Mouse (Mus musculus) olfactory bulb, adult 2 months (tissue): ENCODE results near the gene Lztr1.

Experiments used
- CTCF ChIP-seq: fragments of 200-500 bp; IDR thresholded peaks from 2 replicates; pipeline ENCODE4 v1.5.1; 2012; ENCODE audit warnings: low read depth, mild to moderate bottlenecking, low read length, moderate library complexity; ENCODE audit not compliant: insufficient read depth
- POLR2A ChIP-seq: fragments of 200-500 bp; IDR thresholded peaks from 2 replicates; pipeline ENCODE4 v1.6.1; 2012; ENCODE audit warnings: mild to moderate bottlenecking, low read depth, low read length, moderate library complexity; ENCODE audit not compliant: insufficient read depth

DNA sequence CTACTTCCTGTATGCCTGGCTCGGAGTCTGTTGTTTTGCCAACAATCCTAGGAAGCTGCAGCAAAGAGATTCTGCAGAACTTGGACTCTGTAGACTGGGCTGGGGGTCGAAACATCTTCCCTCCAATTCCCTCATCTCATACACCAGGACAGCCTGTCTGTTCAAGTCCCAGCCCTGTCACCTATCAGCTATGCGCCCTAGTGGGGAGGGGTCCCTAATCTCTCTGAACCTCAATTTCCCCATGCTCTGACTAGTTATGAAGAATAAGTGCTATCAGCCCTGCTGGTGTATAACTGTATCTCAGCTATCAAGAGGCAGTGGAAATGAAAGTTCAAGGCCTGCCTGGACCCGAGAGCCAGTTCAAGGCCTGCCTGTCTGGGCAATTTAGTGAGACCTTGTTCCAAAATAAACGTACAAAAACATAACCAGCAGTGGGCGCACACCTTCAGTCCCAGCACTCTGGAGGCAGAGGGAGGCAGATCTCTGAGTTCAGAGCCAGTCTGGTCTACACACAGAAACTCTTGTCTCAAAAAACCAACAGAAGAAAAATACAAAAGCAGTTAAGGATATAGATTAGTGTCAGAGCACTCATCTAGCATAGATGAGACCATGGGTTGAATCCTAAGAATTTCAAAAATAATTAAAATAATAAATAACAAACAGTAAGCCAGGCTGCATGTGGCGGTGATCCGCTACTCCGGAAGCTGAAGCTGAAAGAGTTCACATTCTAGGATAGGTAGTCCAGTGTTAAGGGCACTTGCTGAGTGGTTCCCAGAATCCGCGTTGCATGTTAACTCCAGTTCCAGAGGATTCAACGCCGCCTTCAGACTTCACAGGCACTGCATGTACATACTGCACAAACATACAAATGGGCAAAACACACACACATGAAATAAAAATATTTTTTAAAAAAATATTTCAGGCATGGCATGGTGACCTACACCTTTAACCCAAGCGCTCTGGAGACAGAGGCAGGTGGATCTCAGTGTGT is 19.7 kb upstream of the Lztr1 start:
- no peak for TF ChIP-seq POLR2A
- TF ChIP-seq CTCF, result no peak
